Mouse (Mus musculus): Measurements from ENCODE around the gene Hsph1.

DNA sequence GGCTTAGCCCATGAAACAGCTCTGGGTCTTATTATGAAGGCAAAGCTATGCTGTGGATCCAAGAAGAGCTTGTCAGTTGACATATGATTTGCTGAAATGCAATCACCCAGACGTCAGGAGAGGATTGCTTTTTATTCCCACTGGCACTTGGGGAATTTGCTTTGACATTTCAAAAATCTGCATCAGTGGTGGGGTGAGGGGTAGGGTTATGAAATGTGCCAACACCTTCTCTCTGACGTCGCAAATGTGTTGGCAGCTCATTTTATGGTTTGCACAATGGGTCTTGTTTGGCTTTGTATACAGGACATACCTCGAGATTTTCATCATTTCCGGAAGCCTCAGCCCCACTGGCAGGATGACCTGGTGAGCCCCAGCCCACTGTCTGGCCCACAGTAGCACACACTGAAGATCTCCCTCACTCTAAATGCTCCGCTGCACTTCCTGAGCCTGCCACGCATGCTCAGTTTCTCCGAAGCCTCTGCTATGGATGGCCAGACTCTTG lies 52.0 kb downstream of the Hsph1 start:
- no peak for TF ChIP-seq CTCF (conservative IDR thresholded peaks at IDR 0.05 in 1 of 2, IDR thresholded peaks at IDR 0.05 in 1 of 2; ENCODE audit: low read depth in 2 of 2, low read length in 2 of 2)
- no peak for TF ChIP-seq POLR2A (IDR thresholded peaks at IDR 0.05; ENCODE audit: low read depth, low read length)
- TF ChIP-seq MAX (IDR thresholded peaks at IDR 0.05; ENCODE audit: low read length) = no peak
- TF ChIP-seq USF2 (conservative IDR thresholded peaks at IDR 0.05; ENCODE audit: low read depth, low read length) = no peak
- TF ChIP-seq NELFE (IDR thresholded peaks at IDR 0.05; ENCODE audit: low read depth, low read length) = no peak
- no peak for TF ChIP-seq GABPA (IDR thresholded peaks at IDR 0.05; ENCODE audit: insufficient replicate concordance, low read depth, low read length)
- TF ChIP-seq SIN3A (IDR thresholded peaks at IDR 0.05; ENCODE audit: low read length) = no peak
- no peak for TF ChIP-seq UBTF (IDR thresholded peaks at IDR 0.05; ENCODE audit: low read depth, low read length)
- no peak for TF ChIP-seq MEF2A (IDR thresholded peaks at IDR 0.05; ENCODE audit: borderline replicate concordance, low read depth, low read length)
- no peak for TF ChIP-seq ZNF384 (IDR thresholded peaks at IDR 0.05; ENCODE audit: low read depth, low read length)

All from CH12.LX (cell line).